Mouse (Mus musculus) liver, adult 2 months (tissue): Measurements from ENCODE around the gene Mrpl58. TPM values are rescaled to one million over a fixed set of nuclear protein-coding genes. Genes with fewer than 3 reads are reported as not detected.

Source experiments
- DNase-seq: peaks from one replicate; pipeline ENCODE4 v3.0.0-alpha.2; 2011; ENCODE audit warnings: low read depth, low spot score; ENCODE audit errors: extremely low read depth
- H3K27ac ChIP-seq: fragments of 200-500 bp; replicated peaks from 2 replicates; pipeline ENCODE4 v1.5.1; 2012; ENCODE audit warnings: low read depth, mild to moderate bottlenecking, control low read depth, inconsistent platforms, low read length; ENCODE audit not compliant: insufficient read depth
- H3K27me3 ChIP-seq: fragments of 200-500 bp; 2 replicates; pipeline ENCODE4 v1.6.1; 2012; ENCODE audit warnings: mild to moderate bottlenecking, moderate library complexity, low read length, inconsistent platforms; ENCODE audit not compliant: control insufficient read depth, insufficient read depth
- H3K36me3 ChIP-seq: fragments of 200-500 bp; 2 replicates; pipeline ENCODE4 v1.6.1; 2012; ENCODE audit warnings: low read length, inconsistent platforms; ENCODE audit not compliant: control insufficient read depth, insufficient read depth
- H3K4me1 ChIP-seq: fragments of 200-500 bp; 2 replicates; pipeline ENCODE4 v1.6.1; 2011; ENCODE audit warnings: low read length; ENCODE audit not compliant: control insufficient read depth, insufficient read depth
- H3K4me3 ChIP-seq: fragments of 200-500 bp; 2 replicates; pipeline ENCODE4 v1.5.1; 2011; ENCODE audit warnings: low read depth, mild to moderate bottlenecking, control low read depth, low read length, moderate library complexity; ENCODE audit not compliant: insufficient read depth
- H3K79me2 ChIP-seq: fragments of 200-500 bp; 2 replicates; pipeline ENCODE4 v1.6.1; 2012; ENCODE audit warnings: inconsistent platforms, mild to moderate bottlenecking, low read length, moderate library complexity; ENCODE audit not compliant: control insufficient read depth, insufficient read depth
- H3K9ac ChIP-seq: fragments of 200-500 bp; 2 replicates; pipeline ENCODE4 v1.6.1; 2012; ENCODE audit warnings: low read depth, mild to moderate bottlenecking, control low read depth, inconsistent platforms, low read length
- CTCF ChIP-seq: fragments of 200-500 bp; IDR thresholded peaks from 2 replicates; pipeline ENCODE4 v1.5.1; 2011; ENCODE audit warnings: low read depth, low read length, control low read depth
- POLR2A ChIP-seq: fragments of 200-500 bp; IDR thresholded peaks from 2 replicates; pipeline ENCODE4 v1.6.1; 2011; ENCODE audit warnings: low read length, control low read depth; ENCODE audit not compliant: insufficient read depth; ENCODE audit errors: extremely low read depth
- WGBS: fragments of 180-500 bp; shearing (Covaris S2); methylation state at CpG from one replicate; pipeline ENCODE4 v1.1.7; 2018; 5-methylcytosine and 5-hydroxymethylcytosine counted together
- polyA plus RNA-seq: library from polyadenylated mRNA; depleted of rRNA; stranded (reverse); fragments of >200 nt; gene quantifications from 2 replicates; pipeline ENCODE4 v1.2.3, GENCODE M21; 2012
- total RNA-seq: library from RNA; depleted of rRNA; stranded (reverse); fragments of >200 nt; gene quantifications from 2 replicates; pipeline ENCODE4 v1.2.3, GENCODE M21; 2014

The Mrpl58 gene
- total and polyA plus RNA-seq, 2 experiments = 67.2 to 70.0 TPM

- Histone ChIP-seq H3K79me2 (no peaks in the 10 kb centered on the region), H3K4me3 (no peak overlapping the region), H3K9ac (no peak overlapping the region), H3K27ac (no peak overlapping the region; the same call in 1 of the 2 replicates), H3K4me1 (peaks cover 2% of the 10 kb centered on the region; the same call in 1 of the 2 replicates), H3K27me3 (peaks cover 4% of the 10 kb centered on the region), H3K36me3 (no peaks in the 10 kb centered on the region)
- 69% methylated on average over 7 of the region's 7 CpGs for WGBS
- DNase-seq = no peak
- TF ChIP-seq POLR2A (no peak), CTCF (no peak)
Measured at GRCm38 (mm10) chr11:115366039-115366705, 37.4 kb upstream of the Mrpl58 start.

GRCm38 (mm10) chr11:115366706-115367394, 36.7 kb upstream of the Mrpl58 start:
- Histone ChIP-seq H3K4me1 (peaks cover 2% of the 10 kb centered on the region; the same call in 1 of the 2 replicates), H3K4me3 (peak overlapping the region; percentile 61), H3K27ac (no peak overlapping the region; the same call in 1 of the 2 replicates), H3K9ac (peak overlapping the region; percentile 64), H3K27me3 (peaks cover 4% of the 10 kb centered on the region), H3K79me2 (no peaks in the 10 kb centered on the region), H3K36me3 (no peaks in the 10 kb centered on the region)
- no peak for DNase-seq
- TF ChIP-seq CTCF = no peak
- no peak for TF ChIP-seq POLR2A
- whole genome bisulfite sequencing = 11% methylated on average over 28 of the region's 28 CpGs

- Histone ChIP-seq H3K27me3 (peaks cover 4% of the 10 kb centered on the region), H3K9ac (peak within 1 kb of the TSS; percentile 64), H3K4me1 (peaks cover 2% of the 10 kb centered on the region; the same call in 1 of the 2 replicates), H3K79me2 (no peaks in the 10 kb centered on the region), H3K4me3 (peak within 1 kb of the TSS; percentile 61), H3K36me3 (no peaks in the 10 kb centered on the region), H3K27ac (no peak within 1 kb of the TSS)
- TF ChIP-seq POLR2A (0 out of 2 replicates have a peak, but pooled peaks have one; percentile 14), CTCF (no peak)
- WGBS = under 1% methylated on average over 39 of the region's 39 CpGs
- DNase-seq = peak; percentile 38
Measured at GRCm38 (mm10) chr11:115367395-115367944, 36.1 kb upstream of the Mrpl58 start, which contains the start of gene Hid1. Gene Hid1, minus strand, starts transcription at chr11:115367756.

- H3K36me3 ChIP-seq = no peaks in the 10 kb centered on the region
- H3K9ac ChIP-seq = no peak overlapping the region
- 80% methylated on average over 7 of the region's 7 CpGs for WGBS
- peaks cover 4% of the 10 kb centered on the region for H3K27me3 ChIP-seq
- H3K79me2 ChIP-seq = no peaks in the 10 kb centered on the region
- no peak overlapping the region for H3K4me3 ChIP-seq
- no peak for DNase-seq
- no peak overlapping the region for H3K27ac ChIP-seq
- TF ChIP-seq CTCF = no peak
- TF ChIP-seq POLR2A = no peak
- peaks cover 5% of the 10 kb centered on the region for H3K4me1 ChIP-seq
Measured at GRCm38 (mm10) chr11:115370368-115370767, 33.2 kb upstream of the Mrpl58 start.

GRCm38 (mm10) chr11:115371354-115371753, 32.2 kb upstream of the Mrpl58 start:
- peaks cover 4% of the 10 kb centered on the region for H3K27me3 ChIP-seq

More at GRCm38 (mm10) chr11:115371354-115371753, 32.2 kb upstream of the Mrpl58 start:
- no peaks in the 10 kb centered on the region for H3K36me3 ChIP-seq
- no peak overlapping the region for H3K9ac ChIP-seq
- WGBS = 83% methylated on average over 8 of the region's 8 CpGs
- DNase-seq = no peak
- H3K4me1 ChIP-seq = peaks cover 5% of the 10 kb centered on the region
- TF ChIP-seq CTCF (no peak), POLR2A (no peak)
- H3K27ac ChIP-seq = no peak overlapping the region
- no peaks in the 10 kb centered on the region for H3K79me2 ChIP-seq
- H3K4me3 ChIP-seq = no peak overlapping the region
